Mouse (Mus musculus): ENCODE results near the gene Ide.
"Not testable (repeated sequence)": the region's sequence is repeated elsewhere in the genome, so short reads cannot be mapped to it uniquely, and the experiment has no call there.

Gene Ide

DNA sequence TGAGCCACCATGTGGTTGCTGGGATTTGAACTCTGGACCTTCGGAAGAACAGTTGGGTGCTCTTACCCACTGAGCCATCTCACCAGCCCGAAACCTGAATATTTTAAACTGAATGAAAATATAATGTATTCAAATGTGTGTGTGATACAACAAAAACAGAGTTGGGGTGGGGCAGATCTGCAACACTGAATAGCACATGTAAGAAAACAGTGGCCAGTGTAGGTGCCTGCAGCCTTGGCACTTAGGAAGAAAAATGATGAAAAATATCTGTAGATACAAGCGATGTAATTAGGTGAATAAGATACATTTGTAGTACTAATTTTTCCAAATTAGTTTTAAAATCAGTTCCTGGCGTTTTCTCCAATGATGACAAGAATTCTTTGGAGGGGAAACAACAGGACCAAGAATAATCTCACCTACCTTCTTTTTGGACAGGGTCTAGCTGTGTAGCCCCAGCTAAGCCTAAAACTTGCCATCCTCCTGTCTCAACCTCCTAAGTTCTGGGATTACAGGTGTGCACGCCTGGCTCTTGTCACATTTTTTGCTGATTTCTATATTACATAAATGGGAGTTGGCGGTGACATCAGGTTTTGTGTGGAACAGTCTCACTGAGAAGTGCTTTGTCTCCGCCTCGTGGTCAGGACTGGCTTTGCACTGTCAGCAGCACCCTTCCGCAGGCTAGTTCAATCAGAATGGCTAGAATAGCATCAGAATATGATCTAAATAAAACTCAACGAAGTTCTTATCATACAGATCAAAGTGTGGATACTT lies 72.1 kb downstream of the Ide start:
- DNase-seq (ENCODE audit: low read depth, low spot score) = peak; percentile 91

DNA sequence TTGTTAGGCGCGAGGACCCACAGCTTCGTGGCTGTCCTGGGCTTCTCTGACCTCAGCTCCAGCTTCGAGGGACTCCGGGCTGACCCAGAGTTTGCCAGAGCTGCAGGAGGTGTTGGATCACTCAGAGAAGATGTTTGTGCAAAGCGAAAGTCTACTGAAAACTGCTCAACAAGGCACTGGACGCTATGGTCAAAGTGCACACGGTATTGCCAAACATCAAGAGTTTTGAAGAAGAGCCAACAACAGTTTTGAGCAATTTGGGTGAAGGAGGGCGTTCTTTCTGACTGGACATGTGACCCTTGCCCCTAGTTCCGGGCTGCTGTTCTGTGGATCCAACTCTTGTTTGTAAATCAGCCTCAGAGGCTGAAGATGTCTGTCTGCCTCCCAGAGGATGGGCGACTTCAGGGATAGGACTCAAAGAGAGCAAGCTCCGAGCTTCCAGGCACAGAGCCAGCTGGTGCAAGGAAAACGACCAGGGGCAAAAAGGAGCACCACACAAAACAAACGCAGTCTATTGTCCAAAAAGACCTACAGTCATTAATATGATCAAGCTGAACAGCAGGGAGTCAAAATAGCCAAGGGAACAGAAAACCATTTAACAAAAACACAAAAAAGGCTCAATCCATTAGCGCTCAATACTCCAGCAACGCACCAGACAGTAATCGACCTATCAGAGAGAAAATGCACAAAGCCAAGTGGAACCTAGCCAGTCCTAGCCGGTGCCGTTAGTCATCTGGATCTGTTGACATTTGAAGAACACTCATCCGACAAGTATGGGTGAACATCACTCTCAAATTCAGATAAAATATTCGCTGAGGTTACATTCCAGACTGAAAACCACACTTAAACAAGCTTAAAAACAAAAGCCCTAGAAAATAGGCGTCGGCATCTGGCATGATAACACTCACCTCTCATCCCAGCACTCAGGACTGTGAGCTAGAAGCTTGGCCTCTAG lies 73.4 kb downstream of the Ide start:
- no peak for DNase-seq (ENCODE audit: low read depth, low spot score)

DNA sequence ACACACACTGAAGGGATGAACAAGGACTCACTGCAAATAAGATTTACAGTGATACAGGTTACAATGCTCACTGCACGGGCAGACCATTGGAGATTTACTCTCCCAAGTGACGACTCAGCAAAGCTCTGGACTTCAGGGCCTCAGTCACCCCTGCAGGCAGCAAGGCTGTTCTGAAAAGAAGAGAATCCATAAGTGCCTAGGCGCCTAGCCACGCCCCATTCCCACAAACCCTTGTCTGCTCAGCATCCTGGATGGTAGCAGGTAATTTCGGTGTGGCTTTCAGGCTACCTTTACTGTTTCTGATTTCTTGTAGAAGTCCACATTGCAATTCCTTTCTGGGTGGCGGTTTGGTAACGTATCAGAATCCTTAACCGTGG lies 74.1 kb downstream of the Ide start:
- no peak for DNase-seq (ENCODE audit: low read depth, low spot score)

DNA sequence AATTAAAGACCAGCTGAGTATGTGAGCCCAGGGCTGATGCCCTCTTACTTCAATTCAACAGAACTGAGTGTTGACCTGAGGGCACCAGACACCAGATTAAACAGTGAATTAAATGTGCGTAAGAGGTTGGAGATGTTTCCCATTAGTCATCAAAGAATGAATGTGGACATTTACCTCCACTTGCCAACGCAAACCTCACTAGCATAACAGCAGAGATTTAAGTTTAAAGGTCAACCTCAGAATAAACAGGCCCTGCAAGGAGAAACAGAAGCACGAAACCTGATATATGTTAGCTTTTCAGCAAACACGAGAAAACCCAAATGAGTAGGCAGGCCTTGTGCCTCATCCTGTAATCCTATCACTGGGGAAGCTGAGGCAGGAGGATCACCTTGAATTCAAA lies 75.3 kb downstream of the Ide start:
- no peak for DNase-seq (ENCODE audit: low read depth, low spot score)

DNA sequence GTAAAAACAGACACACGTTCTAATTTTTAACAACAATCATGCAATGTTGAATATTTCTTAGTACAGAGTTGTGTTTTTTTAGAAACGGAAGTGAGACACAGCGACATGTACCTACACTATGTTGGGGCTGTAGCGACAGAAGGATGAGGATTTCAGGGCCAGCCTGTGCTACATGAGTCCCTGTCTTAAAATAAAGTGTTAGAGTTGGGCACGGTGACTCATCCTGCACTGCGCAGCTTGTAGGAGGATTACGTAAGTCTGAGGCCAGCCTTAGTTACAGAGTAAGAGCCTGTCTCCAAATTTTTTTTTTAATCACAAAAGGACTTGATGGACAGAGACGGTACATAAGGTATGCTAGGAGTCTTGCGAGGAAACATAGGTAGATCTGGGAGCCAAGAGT lies 82.3 kb downstream of the Ide start:
- peak; percentile 96 for DNase-seq (ENCODE audit: low read depth, low spot score)

DNA sequence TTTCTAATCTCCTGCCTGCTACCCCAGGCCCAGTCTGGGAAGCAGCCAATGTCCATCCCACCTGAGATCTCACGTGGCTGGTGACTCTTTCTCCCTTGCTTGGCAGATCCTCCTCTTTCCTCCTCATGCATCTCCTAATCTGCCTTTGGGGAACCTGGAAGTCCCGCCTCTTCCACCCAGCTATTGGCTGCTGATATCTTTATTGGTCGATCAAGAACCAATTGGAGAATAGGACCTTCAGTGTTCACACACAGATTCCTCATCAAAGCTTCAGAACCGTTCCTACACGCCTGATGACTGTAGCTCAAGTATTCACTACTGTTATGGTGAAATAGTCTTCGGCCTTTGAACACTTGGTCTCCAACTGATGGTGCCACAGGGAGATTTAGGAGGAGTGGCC lies 85.5 kb downstream of the Ide start:
- no peak for DNase-seq (ENCODE audit: low read depth, low spot score)

DNA sequence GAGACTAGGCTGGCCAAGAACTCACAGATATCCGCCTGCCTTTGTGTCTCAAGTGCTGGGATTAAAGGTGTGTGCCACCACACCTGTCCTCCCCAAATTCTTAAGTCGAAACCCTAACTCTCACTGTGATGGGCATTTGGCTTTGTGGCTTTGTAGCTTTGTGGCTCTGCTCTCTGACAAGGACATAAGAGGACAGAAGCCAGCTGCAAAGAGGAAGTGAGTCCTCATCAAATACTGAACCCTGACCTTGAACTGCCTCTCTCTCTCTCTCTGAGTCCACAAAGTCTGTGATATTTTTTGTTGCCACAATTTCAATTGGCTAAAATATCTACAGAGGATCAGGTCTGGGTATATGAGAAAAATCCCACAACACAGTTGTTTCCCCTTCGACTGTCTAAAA lies 89.5 kb downstream of the Ide start:
- DNase-seq (ENCODE audit: low read depth, low spot score) = no peak

DNA sequence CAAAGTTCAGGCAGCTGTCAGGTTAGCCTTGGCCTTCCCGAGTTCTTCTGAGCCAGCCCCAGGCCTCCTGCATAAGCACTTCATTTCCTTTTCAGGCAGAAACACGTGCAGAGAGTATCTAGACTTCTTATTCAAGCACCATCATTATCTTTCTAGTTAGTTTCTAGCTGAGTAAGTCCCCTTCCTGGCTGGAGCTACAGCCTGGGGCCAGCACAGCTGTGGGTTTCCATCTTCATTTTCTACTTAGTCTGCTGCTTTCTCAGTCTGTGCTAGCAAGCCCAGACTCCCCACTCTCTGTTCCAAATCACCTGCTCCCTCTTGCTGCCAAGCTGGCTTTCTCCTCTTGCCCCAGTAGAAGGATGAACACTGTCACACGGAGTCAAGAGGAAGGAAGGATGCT lies 90.8 kb downstream of the Ide start:
- DNase-seq (ENCODE audit: low read depth, low spot score) = no peak

DNA sequence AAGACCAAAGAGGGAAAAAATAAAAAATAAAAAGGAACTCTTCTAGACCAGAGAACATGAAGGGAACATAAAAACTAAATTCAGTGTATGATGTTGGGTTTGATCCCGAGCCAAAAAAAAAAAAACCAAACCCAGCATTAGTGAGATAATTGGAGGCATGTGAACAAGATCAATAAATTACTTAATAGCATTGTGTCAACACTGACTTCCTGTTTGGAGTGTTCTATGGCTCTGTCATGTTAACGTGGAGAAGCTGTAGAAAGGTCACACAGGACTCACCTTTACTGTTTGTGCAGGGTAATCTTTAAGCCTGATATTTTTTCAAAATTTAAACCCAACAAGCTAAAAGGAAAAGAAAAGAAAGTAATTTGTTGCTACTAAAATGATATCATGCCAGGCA lies 94.9 kb downstream of the Ide start:
- no peak for DNase-seq (ENCODE audit: low read depth, low spot score)

DNA sequence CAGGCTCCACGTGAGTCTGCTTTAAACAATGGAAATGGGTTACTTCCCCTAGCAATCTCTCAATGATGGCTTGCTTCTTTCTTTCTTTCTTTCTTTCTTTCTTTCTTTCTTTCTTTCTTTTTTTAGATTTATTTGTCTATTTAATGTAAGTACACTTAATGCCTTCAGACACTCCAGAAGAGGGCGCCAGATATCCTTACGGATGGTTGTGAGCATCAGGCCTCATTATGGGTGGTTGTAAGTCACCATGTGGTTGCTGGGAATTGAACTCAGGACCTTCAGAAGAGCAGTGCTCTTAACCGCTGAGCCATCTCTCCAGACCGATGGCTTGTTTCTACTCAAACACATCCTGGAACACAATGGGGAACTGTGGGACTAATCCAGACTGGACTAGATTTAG lies 96.5 kb downstream of the Ide start:
- DNase-seq (ENCODE audit: low read depth, low spot score) = no peak

DNA sequence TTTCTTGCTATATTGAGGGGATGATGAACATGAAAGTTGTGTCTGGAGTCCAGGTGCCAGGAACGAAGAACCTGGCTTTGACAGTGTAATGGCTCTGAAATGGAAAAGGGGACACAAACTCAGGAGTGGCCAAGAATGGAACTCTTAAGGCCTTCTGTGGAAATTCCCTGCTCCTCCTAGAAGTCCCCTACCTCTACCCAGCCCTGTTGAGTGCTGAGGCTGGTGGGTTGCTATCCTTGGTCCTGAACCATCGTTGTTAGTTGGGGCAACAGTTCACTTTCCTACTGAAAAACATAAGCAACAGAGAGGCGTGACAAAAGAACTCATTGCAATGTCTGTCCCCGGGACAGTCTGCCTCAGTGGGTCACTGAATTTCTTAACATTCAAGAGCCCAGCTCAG lies 98.6 kb downstream of the Ide start:
- no peak for DNase-seq (ENCODE audit: low read depth, low spot score)

DNA sequence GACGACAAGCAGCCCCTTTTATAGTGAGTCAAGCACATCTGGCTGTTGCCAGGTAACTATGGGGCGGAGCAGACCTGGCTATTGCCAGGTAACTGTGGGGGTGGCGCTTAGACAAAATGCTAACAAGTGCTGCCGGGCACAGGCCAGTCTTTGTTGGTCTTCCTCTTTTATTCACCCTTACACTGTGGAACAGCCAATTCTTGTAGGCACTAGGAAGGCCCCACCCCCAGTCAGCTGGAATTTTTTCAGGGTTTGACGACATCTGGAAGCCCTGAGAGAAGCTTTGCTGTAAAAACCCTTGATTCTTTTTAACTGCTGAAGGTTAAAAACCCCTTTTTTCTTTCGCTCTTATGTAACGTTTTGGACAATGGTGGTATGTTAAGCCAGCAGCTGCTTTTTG lies 99.0 kb downstream of the Ide start:
- peak; percentile 55 for DNase-seq (ENCODE audit: low read depth, low spot score)

DNA sequence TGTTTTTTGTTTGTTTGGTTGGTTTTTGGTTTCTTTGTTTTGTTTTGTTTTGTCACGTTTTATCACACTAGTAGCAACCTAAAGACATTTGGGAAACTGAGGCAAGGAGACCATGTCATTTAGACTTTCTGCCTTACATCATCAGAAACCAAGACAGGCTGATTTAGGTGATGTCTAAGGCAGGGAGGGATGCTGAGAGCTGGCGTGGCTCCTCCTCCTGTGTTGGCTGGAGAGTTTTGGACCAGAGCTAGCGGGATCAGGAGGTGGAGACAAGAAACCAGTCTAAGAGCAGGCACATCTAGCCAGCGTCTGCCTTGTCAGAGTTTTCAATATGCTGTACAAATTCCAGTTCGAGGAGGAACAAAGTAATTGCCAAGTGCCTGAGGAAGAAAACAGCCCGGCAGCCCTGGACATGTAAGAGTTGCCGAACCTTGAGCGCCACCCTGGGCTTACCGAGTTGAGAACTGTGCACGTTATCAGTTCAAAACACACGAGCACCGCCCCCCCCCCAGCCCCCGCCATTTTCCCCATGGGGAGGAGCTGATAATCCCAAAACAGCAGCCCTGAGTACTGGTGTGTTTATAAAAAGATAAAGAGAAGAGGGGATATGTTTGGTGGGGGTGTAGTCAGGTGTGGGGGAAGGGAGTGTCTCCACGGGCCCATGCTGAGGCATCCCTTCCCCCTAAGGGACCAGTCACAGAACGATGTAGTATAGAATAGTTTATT lies 99.8 kb downstream of the Ide start:
- DNase-seq (ENCODE audit: low read depth, low spot score) = no peak

DNA sequence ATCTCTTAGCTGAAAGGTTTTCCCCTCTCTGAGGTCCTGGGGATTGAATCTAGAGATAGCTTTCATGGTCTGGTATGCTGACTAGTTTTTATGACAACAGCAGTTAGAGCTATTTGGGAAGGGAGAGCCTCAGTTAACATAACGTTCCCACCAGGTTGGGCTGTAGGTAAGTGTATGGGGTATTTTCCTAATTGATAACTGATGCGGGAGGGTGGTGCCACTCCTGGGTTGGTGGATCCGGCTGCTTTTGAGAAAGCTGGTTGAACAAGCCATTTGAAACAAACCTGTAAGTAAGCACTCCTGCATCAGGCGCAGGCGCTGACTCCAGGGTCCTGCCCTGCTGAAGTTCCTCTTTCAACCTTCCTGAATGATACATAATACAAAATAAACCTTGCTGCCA lies 100.3 kb downstream of the Ide start:
- DNase-seq (ENCODE audit: low read depth, low spot score) = no peak

DNA sequence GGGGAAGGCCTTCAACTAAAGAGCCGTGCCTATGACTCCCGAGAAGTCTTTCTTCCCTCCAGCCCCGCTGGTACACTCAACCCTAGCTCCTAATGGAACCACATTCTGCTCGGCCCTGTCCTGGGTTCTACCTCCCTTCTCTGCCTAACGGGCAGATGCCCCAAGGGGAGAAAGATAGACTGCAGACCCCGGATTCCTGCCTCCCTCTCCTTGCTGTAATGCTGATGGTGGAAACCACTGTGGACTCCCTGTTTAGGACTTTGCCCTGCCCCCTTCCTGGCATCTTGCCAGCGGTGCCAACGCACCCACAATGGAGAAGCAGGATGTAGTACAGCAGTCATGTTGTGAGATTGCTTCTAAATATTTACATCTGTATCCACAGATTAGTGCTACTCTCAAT lies 101.8 kb downstream of the Ide start:
- no peak for DNase-seq (ENCODE audit: low read depth, low spot score)

DNA sequence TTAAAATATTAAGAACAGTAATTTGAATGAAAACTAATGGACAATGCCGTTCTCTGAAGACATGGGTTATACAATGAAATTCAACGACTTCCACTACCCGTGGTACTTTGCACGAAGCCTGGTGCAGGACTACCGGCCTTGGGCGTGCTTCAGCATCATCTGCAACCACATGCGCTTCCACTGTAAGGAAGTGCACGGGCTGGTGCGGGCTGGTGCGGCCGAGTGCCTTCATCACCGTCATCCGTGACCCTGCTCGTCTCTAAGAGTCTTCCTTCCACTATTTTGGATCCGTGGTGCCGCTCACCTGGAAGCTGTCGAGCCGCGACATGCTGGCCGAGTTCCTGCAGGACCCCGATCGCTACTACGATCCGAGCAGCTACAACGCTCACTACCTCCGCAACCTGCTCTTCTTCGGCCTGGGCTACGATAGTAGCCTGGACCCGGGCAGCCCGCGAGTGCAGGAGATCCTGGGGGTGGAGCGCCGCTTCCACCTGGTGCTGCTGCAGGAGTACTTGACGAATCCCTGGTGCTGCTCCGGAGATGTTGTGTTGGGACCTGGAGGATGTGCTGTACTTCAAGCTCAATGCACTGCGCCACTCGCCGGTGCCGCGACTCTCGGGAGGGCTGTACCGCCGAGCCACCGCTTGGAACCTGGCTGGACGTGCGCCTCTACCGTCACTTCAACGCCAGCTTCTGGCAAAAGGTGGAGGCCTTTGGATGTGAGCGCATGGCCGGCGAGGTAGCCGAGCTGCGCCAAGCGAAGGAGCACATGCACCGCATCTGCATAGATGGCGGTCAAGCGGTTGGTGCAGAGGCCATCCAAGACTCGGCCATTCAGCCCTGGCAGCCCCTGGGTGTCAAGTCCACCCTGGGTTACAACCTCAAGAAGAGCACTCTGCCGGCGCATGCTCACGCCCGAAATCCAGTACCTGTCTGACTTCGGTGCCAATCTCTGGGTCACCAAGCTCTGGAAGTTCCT lies 103.8 kb downstream of the Ide start:
- no peak for DNase-seq (ENCODE audit: low read depth, low spot score)

DNA sequence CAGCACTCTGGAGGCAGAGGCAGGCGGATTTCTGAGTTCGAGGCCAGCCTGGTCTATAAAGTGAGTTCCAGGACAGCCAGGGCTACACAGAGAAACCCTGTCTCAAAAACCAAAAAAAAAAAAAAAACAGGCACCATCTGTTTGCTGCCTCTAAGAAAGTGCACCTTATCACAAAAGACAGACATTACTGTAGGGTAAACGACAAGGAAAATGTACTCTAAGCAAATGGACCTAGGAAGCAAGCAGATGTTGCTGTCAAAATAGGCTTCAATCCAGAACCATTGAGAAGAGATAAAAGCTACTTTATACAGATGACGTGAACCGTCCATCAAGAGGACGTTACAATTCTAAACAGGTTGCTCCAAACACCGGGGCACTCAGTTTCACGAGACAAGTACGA lies 105.1 kb downstream of the Ide start:
- not testable (repeated sequence) for DNase-seq (ENCODE audit: low read depth, low spot score)

DNA sequence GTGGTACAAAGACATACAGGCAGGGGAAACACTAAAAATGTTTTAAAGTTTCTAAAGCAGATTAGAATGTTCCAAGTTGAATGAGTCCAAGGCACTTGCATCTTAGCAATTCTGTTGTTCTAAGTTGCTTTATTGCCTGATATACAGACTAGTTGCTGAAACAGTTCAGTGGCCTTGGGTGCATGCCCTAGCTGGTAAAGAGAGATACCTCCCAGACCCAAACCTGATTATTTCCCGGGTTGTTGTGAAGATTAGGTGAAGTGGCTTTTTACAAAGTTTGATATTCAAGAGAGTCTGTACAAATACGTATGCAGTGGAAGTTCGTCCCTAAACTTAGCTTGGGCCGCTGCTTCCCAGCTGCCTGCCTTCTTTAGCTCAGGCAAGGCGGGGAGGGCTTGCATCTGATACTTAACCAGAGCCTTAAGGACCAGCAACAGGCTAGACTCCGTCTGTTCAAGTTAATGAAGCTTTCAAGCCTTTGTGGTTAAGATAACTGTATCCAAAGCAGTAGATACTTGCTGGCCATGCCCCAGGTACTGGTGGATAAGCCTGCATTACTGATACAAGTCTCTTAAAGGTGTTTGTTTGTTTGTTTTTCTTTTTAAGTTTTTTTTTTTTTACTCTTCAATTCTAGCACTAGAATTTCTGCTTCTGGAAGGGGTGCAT lies 112.3 kb downstream of the Ide start:
- DNase-seq (ENCODE audit: low read depth, low spot score) = no peak

All from telencephalon, adult 2 months (tissue).